Mouse (Mus musculus) midbrain, embryonic 11.5 days (tissue): Measurements from ENCODE around the gene Polh. TPM values are rescaled to one million over a fixed set of nuclear protein-coding genes. Genes with fewer than 3 reads are reported as not detected.

Experiments used
- ATAC-seq: fragments of 200-750 bp; cut with Nextera tagmentation; 2 replicates; pipeline ENCODE4 v1.8.0; 2017; ENCODE audit warnings: moderate TSS enrichment, moderate library complexity; ENCODE audit not compliant: low FRiP score
- DNase-seq: peaks from one replicate; pipeline ENCODE4 v3.0.0; 2015; ENCODE audit warnings: low spot score; ENCODE audit errors: missing footprints
- H3K27ac ChIP-seq: fragments of 300-500 bp; sonication (generic); 2 replicates; pipeline ENCODE4 v1.5.1; 2014; ENCODE audit warnings: low read depth, low read length
- H3K27me3 ChIP-seq: fragments of 300-500 bp; sonication (generic); 2 replicates; pipeline ENCODE4 v1.6.1; 2014; ENCODE audit warnings: mild to moderate bottlenecking, low read length, moderate library complexity, mixed read lengths; ENCODE audit not compliant: control insufficient read depth, insufficient read depth
- H3K36me3 ChIP-seq: fragments of 300-500 bp; sonication (generic); 2 replicates; pipeline ENCODE4 v1.6.1; 2014; ENCODE audit warnings: mild to moderate bottlenecking, low read length, moderate library complexity, mixed read lengths; ENCODE audit not compliant: control insufficient read depth, insufficient read depth
- H3K4me1 ChIP-seq: fragments of 300-500 bp; sonication (generic); 2 replicates; pipeline ENCODE4 v1.6.1; 2014; ENCODE audit warnings: low read length; ENCODE audit not compliant: control insufficient read depth, insufficient read depth
- H3K4me2 ChIP-seq: fragments of 300-500 bp; sonication (generic); 2 replicates; pipeline ENCODE4 v1.6.1; 2014; ENCODE audit warnings: mild to moderate bottlenecking, moderate library complexity
- H3K4me3 ChIP-seq: fragments of 300-500 bp; sonication (generic); 2 replicates; pipeline ENCODE4 v1.5.1; 2014; ENCODE audit warnings: low read depth, low read length
- H3K9ac ChIP-seq: fragments of 300-500 bp; sonication (generic); 2 replicates; pipeline ENCODE4 v1.6.1; 2014; ENCODE audit warnings: low read length
- H3K9me3 ChIP-seq: fragments of 300-500 bp; sonication (generic); 2 replicates; pipeline ENCODE4 v1.6.1; 2016; ENCODE audit warnings: low read length; ENCODE audit not compliant: control insufficient read depth
- WGBS: fragments of 180-500 bp; shearing (Covaris S2); extraction: QIAGEN DNeasy Blood & Tissue Kit; methylation state at CpG from one replicate; pipeline ENCODE4 v1.1.7; 2014; 5-methylcytosine and 5-hydroxymethylcytosine counted together
- polyA plus RNA-seq: library from polyadenylated mRNA; unstranded; fragments of >200 nt; fragmentation: Nextera tagmentation; extraction: Ambion mirVana; gene quantifications from 2 replicates; pipeline ENCODE4 v1.2.1, GENCODE M21; 2014

Polh gene
- 10.1 and 10.8 TPM in 2 replicates for polyA plus RNA-seq

DNA sequence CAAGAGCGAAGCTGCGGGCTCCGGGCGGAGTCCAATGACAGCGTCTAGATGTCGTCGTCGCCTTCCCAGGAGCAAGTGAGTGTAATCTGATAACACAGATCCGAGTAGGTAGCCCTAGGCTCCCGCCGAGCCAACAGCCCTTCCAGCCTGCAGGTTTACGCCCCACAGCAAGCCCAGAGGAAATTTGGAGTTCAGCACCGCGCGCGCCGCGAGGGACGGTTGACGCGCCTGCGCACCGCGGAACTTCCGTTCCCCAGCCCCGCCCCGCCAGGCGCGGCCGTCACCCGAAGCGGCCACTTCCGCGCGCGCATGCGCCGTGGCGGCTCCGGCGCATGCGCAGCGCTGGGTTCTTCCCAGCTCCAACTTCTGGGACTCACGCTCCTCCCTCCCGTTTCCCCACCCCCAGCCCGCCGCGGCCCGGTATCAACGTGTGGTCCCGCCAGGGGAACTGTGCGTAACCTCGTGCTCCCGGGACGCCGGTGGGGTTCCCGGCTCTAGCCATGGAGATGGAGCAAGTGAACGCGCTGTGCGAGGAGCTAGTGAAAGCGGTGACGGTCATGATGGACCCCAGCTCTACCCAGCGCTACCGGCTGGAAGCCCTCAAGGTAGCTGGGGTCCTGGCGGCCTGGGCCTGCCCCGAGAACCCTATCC lies at the start of gene Polh, which contains the start of gene Xpo5:
Polh (minus strand) TSS at position 225 of the 651 bp plus-strand sequence.
Xpo5 (plus strand) TSS at position 362 of the 651 bp plus-strand sequence.
- H3K36me3 ChIP-seq: peaks cover 12% of the 10 kb centered on the region
- WGBS: under 1% methylated on average over 65 of the region's 66 CpGs

DNA sequence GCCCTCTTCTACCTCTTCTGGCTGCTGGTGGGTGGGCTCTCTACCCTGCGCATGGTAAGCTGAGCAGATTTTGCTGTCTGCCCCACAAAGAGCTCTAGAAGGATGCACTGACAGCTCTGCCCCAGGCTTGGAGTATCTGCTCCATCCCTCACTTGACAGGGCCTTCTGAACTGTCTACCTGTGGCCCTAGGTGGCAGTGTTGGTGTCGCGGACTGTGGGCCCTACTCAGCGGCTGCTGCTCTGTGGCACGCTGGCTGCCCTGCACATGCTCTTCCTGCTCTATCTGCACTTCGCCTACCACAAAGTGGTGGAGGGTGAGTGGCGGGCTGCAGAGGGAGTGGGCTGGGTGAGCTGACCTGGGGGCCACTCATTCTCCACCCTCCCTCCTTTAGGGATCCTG lies 48.7 kb upstream of the Polh start:
- H3K4me2 ChIP-seq: no peak overlapping the region
- H3K27ac ChIP-seq: no peak overlapping the region
- 85% methylated on average over 7 of the region's 7 CpGs for WGBS
- DNase-seq: no peak
- no peak for ATAC-seq
- peaks cover 11% of the 10 kb centered on the region; the same call in 1 of the 2 replicates for H3K27me3 ChIP-seq
- H3K4me1 ChIP-seq: peaks cover 22% of the 10 kb centered on the region
- peaks cover 13% of the 10 kb centered on the region for H3K36me3 ChIP-seq
- H3K9me3 ChIP-seq: no peaks in the 10 kb centered on the region
- H3K9ac ChIP-seq: no peak overlapping the region
- H3K4me3 ChIP-seq: no peak overlapping the region

More for the DNA sequence above, at the start of gene Polh, which contains the start of gene Xpo5:
- Histone ChIP-seq H3K4me3 (peak within 1 kb of the TSS; percentile 70), H3K9me3 (no peaks in the 10 kb centered on the region), H3K27ac (peak within 1 kb of the TSS; percentile 64), H3K9ac (peak within 1 kb of the TSS; percentile 80), H3K27me3 (no peaks in the 10 kb centered on the region), H3K4me1 (peaks cover 17% of the 10 kb centered on the region), H3K4me2 (peak within 1 kb of the TSS; percentile 94)
- DNase-seq (peak; percentile 100), ATAC-seq (peak; percentile 97)

DNA sequence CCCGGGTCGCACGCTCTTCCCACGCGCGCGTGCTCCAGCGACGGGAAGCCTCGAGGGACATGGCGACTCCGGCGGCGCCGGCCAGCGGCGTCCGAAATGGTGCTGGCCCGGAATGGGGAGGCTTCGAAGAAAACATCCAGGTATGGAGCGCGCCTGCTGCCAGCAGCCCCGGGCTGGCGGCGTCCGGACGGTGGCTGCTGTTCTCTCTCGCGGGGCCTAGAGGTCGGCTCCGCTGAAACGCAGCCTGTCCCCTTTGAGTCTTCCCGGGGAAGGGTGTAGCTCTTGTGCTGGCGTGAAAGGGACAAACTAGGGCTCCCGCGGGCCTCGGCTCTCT lies 45.7 kb upstream of the Polh start:
- peak overlapping the region; percentile 95 for H3K4me2 ChIP-seq
- peaks cover 15% of the 10 kb centered on the region for H3K4me1 ChIP-seq
- H3K27ac ChIP-seq: no peak overlapping the region
- no peaks in the 10 kb centered on the region for H3K9me3 ChIP-seq
- peak; percentile 58 for ATAC-seq
- H3K9ac ChIP-seq: peak overlapping the region; percentile 93
- 1% methylated on average over 37 of the region's 37 CpGs for WGBS
- peaks cover 34% of the 10 kb centered on the region for H3K36me3 ChIP-seq
- peak overlapping the region; percentile 97 for H3K4me3 ChIP-seq
- DNase-seq: no peak
- no peaks in the 10 kb centered on the region for H3K27me3 ChIP-seq

DNA sequence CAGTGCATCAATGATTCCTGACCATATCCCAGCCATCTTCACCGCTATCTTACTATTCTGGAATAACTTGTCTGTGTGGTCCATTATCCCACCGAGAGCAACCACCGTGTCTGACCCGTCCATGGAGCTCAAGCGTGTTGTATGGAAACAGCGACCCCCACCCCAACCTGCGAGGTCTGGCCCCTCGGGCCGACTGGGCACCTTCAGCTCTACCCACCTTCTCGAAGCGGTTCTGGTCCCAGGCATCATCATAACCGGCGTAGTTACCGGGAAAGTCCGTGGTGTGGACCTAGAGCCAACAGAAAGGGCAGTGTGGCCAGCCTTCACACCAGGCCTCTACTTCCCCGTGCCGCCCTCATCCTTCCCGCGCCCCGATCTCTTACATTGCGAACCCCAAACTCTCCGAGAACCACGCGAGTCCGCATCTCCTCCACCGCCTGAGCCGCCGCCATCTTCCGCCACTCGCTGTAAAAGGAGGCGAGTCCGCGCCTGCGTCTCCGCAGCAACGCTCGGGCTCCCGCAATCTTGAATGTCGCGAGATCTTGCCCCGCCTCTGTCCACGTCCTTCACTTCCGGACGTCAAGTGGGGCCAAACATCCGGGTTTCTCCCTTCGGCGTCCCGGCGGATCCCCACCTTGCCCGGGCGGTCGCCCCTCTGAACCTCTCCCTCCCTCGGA lies 45.2 kb upstream of the Polh start, which contains the start of the genes Polr1c and Yipf3:
Polr1c (minus strand) TSS at position 543 of the 677 bp plus-strand sequence.
Yipf3 (plus strand) TSS at position 569 of the 677 bp plus-strand sequence.
- DNase-seq (peak; percentile 99), ATAC-seq (peak; percentile 93)
- H3K4me2 ChIP-seq: peak within 1 kb of the TSS; percentile 95
- peak within 1 kb of the TSS; percentile 97 for H3K4me3 ChIP-seq
- H3K27me3 ChIP-seq: no peaks in the 10 kb centered on the region
- H3K9ac ChIP-seq: peak within 1 kb of the TSS; percentile 93
- peaks cover 34% of the 10 kb centered on the region for H3K36me3 ChIP-seq
- WGBS: under 1% methylated on average over 53 of the region's 53 CpGs
- peaks cover 15% of the 10 kb centered on the region for H3K4me1 ChIP-seq
- H3K27ac ChIP-seq: peak within 1 kb of the TSS; percentile 32; the same call in 1 of the 2 replicates
- no peaks in the 10 kb centered on the region for H3K9me3 ChIP-seq

DNA sequence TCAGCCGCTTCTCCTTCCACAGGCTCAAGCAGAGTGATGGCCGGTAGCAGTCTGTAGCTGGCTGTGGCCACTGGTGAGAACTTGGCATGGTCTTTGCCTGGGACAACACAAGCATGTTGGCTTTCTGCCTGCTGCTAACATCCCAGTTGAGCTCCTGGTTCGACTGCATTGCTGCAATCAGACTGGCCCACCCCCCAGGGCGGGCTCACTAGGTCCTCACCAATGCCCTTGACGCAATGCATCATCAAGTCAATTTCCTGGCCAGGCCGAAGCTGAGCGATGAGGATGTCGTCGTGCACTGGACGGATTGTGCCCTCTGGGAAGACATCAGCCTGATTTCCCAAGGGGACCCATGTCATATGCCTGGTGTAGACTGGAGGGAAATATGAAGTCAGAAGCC lies 42.1 kb upstream of the Polh start:
- Histone ChIP-seq H3K27ac (no peak overlapping the region), H3K4me3 (no peak overlapping the region), H3K9me3 (no peaks in the 10 kb centered on the region), H3K9ac (no peak overlapping the region), H3K36me3 (peaks cover 34% of the 10 kb centered on the region), H3K4me2 (no peak overlapping the region), H3K27me3 (no peaks in the 10 kb centered on the region), H3K4me1 (peaks cover 15% of the 10 kb centered on the region)
- no peak for DNase-seq
- ATAC-seq: no peak
- WGBS: 90% methylated on average over 10 of the region's 10 CpGs

DNA sequence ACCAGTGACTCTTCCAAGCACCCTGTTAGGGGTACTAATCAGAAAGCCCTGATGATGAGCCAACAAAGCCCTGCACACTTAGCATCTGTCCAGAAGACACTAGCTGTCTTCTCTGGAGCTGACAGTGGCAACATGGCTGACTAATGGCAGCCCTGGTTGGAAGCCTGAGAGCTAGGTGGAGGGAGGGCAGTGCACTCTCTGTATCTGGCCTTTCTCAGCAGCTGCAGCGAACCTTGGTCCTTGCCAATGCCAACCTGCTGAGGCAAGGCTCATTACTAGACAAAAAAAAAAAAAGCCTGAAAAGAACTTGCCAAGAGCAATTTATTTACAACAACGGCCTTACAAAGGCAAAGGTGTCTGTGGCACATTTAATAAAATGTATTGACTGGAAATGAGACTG lies 41.2 kb upstream of the Polh start:
- 90% methylated on average over 2 of the region's 2 CpGs for WGBS
- no peak overlapping the region for H3K27ac ChIP-seq
- no peak overlapping the region for H3K4me3 ChIP-seq
- DNase-seq (no peak), ATAC-seq (no peak)
- no peaks in the 10 kb centered on the region for H3K27me3 ChIP-seq
- H3K36me3 ChIP-seq: peaks cover 36% of the 10 kb centered on the region
- no peaks in the 10 kb centered on the region for H3K9me3 ChIP-seq
- H3K9ac ChIP-seq: no peak overlapping the region
- H3K4me2 ChIP-seq: no peak overlapping the region
- peaks cover 9% of the 10 kb centered on the region for H3K4me1 ChIP-seq

DNA sequence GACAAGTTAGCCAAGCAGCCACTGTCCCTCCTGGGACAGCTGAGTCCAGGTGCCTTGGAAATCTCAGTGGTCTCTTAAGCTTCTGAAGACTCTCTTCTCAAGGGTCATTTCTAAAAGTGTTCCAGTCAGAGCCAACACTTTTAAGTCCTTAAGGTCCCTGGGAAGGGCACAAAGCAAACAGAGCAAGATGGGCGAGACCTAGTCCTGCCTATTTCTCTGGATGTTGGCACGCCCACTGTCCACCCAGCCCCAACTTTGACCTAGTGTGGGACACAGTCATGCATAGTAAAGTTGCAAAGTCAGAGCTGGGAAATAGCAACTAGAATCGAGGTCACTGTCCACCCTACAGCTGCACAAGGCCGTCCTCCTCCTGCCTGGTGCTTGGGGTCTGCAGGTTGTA lies 40.5 kb upstream of the Polh start:
- ATAC-seq (no peak), DNase-seq (no peak)
- Histone ChIP-seq H3K27ac (no peak overlapping the region), H3K36me3 (peaks cover 36% of the 10 kb centered on the region), H3K4me3 (no peak overlapping the region), H3K4me1 (peaks cover 7% of the 10 kb centered on the region), H3K9ac (no peak overlapping the region), H3K9me3 (no peaks in the 10 kb centered on the region), H3K4me2 (no peak overlapping the region), H3K27me3 (no peaks in the 10 kb centered on the region)
- 87% methylated on average over 4 of the region's 4 CpGs for WGBS

DNA sequence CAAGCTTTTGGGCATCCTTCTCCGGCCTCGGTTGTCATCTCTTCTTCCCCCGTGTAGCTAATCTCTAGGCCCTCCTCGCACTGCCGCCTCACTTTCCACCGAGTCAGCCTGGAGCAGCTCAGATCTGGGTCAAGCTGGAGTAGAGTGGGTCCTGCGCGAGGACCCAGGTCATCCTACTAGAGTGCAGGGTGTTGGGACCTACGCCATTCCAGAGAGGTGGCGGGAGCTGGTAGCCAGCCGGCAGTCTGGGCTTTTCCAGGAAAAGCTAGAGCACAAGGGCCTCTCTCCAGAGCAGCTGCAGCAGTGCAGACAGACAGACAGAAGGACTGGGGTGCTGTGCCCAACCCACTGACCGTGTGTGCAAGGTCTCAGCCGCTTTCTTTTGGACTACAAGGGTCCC lies 39.8 kb upstream of the Polh start:
- Histone ChIP-seq H3K9ac (no peak overlapping the region), H3K4me3 (no peak overlapping the region), H3K4me1 (peaks cover 7% of the 10 kb centered on the region), H3K9me3 (no peaks in the 10 kb centered on the region), H3K27me3 (no peaks in the 10 kb centered on the region), H3K27ac (no peak overlapping the region), H3K36me3 (peaks cover 40% of the 10 kb centered on the region), H3K4me2 (no peak overlapping the region)
- WGBS: 89% methylated on average over 13 of the region's 13 CpGs
- ATAC-seq (no peak), DNase-seq (no peak)

DNA sequence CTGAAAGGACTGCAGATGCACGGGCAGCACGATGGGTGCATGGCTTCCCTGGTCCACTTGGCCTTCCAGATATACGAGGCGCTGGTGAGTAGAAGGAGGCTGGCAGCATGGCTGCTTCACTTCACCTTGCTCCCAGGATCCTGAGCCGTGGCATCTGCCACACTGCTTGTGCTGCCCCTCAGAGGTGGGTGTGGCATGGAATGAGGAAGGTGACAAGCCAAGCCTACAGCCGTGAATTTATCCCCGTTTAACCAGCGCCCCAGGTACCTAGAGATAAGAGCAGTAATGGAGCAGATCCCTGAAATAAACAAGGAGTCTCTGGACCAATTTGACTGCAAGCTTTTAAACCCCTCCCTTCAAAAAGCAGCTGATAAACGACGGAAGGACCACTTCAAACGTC lies 39.0 kb upstream of the Polh start:
- H3K4me3 ChIP-seq: no peak overlapping the region
- H3K4me1 ChIP-seq: no peaks in the 10 kb centered on the region; the same call in 1 of the 2 replicates
- H3K9ac ChIP-seq: no peak overlapping the region
- DNase-seq: no peak
- H3K36me3 ChIP-seq: peaks cover 45% of the 10 kb centered on the region
- H3K4me2 ChIP-seq: no peak overlapping the region
- no peaks in the 10 kb centered on the region for H3K9me3 ChIP-seq
- H3K27me3 ChIP-seq: no peaks in the 10 kb centered on the region
- WGBS: 87% methylated on average over 11 of the region's 11 CpGs
- ATAC-seq: no peak
- H3K27ac ChIP-seq: no peak overlapping the region
